Mouse (Mus musculus) testis, postnatal 14 days (tissue): ENCODE data around the gene Grin3b.

ENCODE experiments used
- DNase-seq: peaks from one replicate; pipeline ENCODE4 v3.0.0; 2021; ENCODE audit warnings: low spot score

Gene Grin3b

GRCm38 (mm10) chr10:79988506-79989271, 18.2 kb downstream of the Grin3b start, which contains the start of gene Cnn2:
Gene Cnn2, plus strand, starts transcription at chr10:79988584.
- DNase-seq = no peak

GRCm38 (mm10) chr10:79989272-79989786, 18.8 kb downstream of the Grin3b start:
- DNase-seq = no peak

GRCm38 (mm10) chr10:79989870-79990269, 19.4 kb downstream of the Grin3b start:
- DNase-seq = no peak

- no peak for DNase-seq
Measured at GRCm38 (mm10) chr10:79991099-79991498, 20.6 kb downstream of the Grin3b start.

GRCm38 (mm10) chr10:79991548-79991947, 21.0 kb downstream of the Grin3b start:
- DNase-seq = no peak

- DNase-seq = no peak
Measured at GRCm38 (mm10) chr10:79994397-79995115, 24.0 kb downstream of the Grin3b start.

- no peak for DNase-seq
Measured at GRCm38 (mm10) chr10:79995636-79996035, 25.1 kb downstream of the Grin3b start.

- peak; percentile 95 for DNase-seq
Measured at GRCm38 (mm10) chr10:79996272-79997033, 25.9 kb downstream of the Grin3b start, which contains the start of gene Abca7. Gene Abca7, plus strand, starts transcription at chr10:79996494.

- DNase-seq = peak; percentile 84
Measured at GRCm38 (mm10) chr10:79997034-79997760, 26.7 kb downstream of the Grin3b start.

GRCm38 (mm10) chr10:79997819-79998218, 27.3 kb downstream of the Grin3b start:
- DNase-seq = no peak

GRCm38 (mm10) chr10:80001945-80002344, 31.4 kb downstream of the Grin3b start:
- DNase-seq = no peak

GRCm38 (mm10) chr10:80002829-80003228, 32.3 kb downstream of the Grin3b start:
- DNase-seq = no peak

- no peak for DNase-seq
Measured at GRCm38 (mm10) chr10:80003374-80004232, 33.1 kb downstream of the Grin3b start.

- DNase-seq = no peak
Measured at GRCm38 (mm10) chr10:80004233-80004705, 33.8 kb downstream of the Grin3b start.

GRCm38 (mm10) chr10:80011740-80012139, 41.2 kb downstream of the Grin3b start:
- no peak for DNase-seq

- DNase-seq = no peak
Measured at GRCm38 (mm10) chr10:80013609-80014008, 43.1 kb downstream of the Grin3b start.

GRCm38 (mm10) chr10:80014484-80015290, 44.2 kb downstream of the Grin3b start:
- DNase-seq = no peak

GRCm38 (mm10) chr10:80015583-80015982, 45.1 kb downstream of the Grin3b start:
- DNase-seq = no peak

GRCm38 (mm10) chr10:80016511-80016910, 46.0 kb downstream of the Grin3b start, which contains the start of gene Arhgap45:
Gene Arhgap45, plus strand, starts transcription at chr10:80016653.
- DNase-seq = no peak
